Mouse (Mus musculus): ENCODE data around the gene Rbpj. TPM values are rescaled to one million over a fixed set of nuclear protein-coding genes. Genes with fewer than 3 reads are reported as not detected.

The Rbpj gene
- total and polyA plus RNA-seq, 2 experiments = 4.2 to 9.6 TPM

GRCm38 (mm10) chr5:53525305-53526069 is 59.5 kb downstream of the Rbpj start:
- no peaks in the 10 kb centered on the region for H3K36me3 ChIP-seq (ENCODE audit: control insufficient read depth, insufficient read depth, low read length)
- no peaks in the 10 kb centered on the region for H3K79me2 ChIP-seq (ENCODE audit: control insufficient read depth, insufficient read depth, low read length)
- no peak overlapping the region for H3K27ac ChIP-seq (replicated peaks; ENCODE audit: insufficient read depth, low read depth, low read length)
- no peak overlapping the region for H3K9ac ChIP-seq (ENCODE audit: low read depth, low read length)
- 64% methylated on average over 20 of the region's 20 CpGs for WGBS
- TF ChIP-seq CTCF (IDR thresholded peaks at IDR 0.05; ENCODE audit: low read depth, low read length) (no peak), POLR2A (IDR thresholded peaks at IDR 0.05; ENCODE audit: extremely low read depth, insufficient read depth, low read length) (no peak)
- no peak overlapping the region for H3K4me3 ChIP-seq (ENCODE audit: insufficient read depth, low read depth, low read length)
- no peaks in the 10 kb centered on the region for H3K4me1 ChIP-seq (ENCODE audit: control insufficient read depth, insufficient read depth, low read length)
- no peak for DNase-seq (ENCODE audit: extremely low read depth, low read depth, low spot score)
- H3K27me3 ChIP-seq (ENCODE audit: control insufficient read depth, insufficient read depth, low read length) = no peaks in the 10 kb centered on the region

GRCm38 (mm10) chr5:53526070-53526430 is 60.1 kb downstream of the Rbpj start:
- no peaks in the 10 kb centered on the region for H3K79me2 ChIP-seq (ENCODE audit: control insufficient read depth, insufficient read depth, low read length)
- DNase-seq (ENCODE audit: extremely low read depth, low read depth, low spot score) = no peak

GRCm38 (mm10) chr5:53529846-53530245 is 63.9 kb downstream of the Rbpj start:
- Histone ChIP-seq H3K4me1 (ENCODE audit: control insufficient read depth, insufficient read depth, low read length) (no peaks in the 10 kb centered on the region), H3K4me3 (ENCODE audit: insufficient read depth, low read depth, low read length) (no peak overlapping the region), H3K79me2 (ENCODE audit: control insufficient read depth, insufficient read depth, low read length) (no peaks in the 10 kb centered on the region), H3K27me3 (ENCODE audit: control insufficient read depth, insufficient read depth, low read length) (no peaks in the 10 kb centered on the region), H3K9ac (ENCODE audit: low read depth, low read length) (no peak overlapping the region), H3K27ac (replicated peaks; ENCODE audit: insufficient read depth, low read depth, low read length) (no peak overlapping the region), H3K36me3 (ENCODE audit: control insufficient read depth, insufficient read depth, low read length) (no peaks in the 10 kb centered on the region)
- TF ChIP-seq POLR2A (IDR thresholded peaks at IDR 0.05; ENCODE audit: extremely low read depth, insufficient read depth, low read length) (no peak), CTCF (IDR thresholded peaks at IDR 0.05; ENCODE audit: low read depth, low read length) (no peak)
- DNase-seq (ENCODE audit: extremely low read depth, low read depth, low spot score) = peak; percentile 23
- 88% methylated on average over 1 of the region's 1 CpGs for WGBS

More at GRCm38 (mm10) chr5:53526070-53526430, 60.1 kb downstream of the Rbpj start:
- 81% methylated on average over 1 of the region's 1 CpGs for WGBS
- no peaks in the 10 kb centered on the region for H3K27me3 ChIP-seq (ENCODE audit: control insufficient read depth, insufficient read depth, low read length)
- H3K4me1 ChIP-seq (ENCODE audit: control insufficient read depth, insufficient read depth, low read length) = no peaks in the 10 kb centered on the region
- no peak overlapping the region for H3K4me3 ChIP-seq (ENCODE audit: insufficient read depth, low read depth, low read length)
- no peak overlapping the region for H3K9ac ChIP-seq (ENCODE audit: low read depth, low read length)
- TF ChIP-seq CTCF (IDR thresholded peaks at IDR 0.05; ENCODE audit: low read depth, low read length) = no peak
- TF ChIP-seq POLR2A (IDR thresholded peaks at IDR 0.05; ENCODE audit: extremely low read depth, insufficient read depth, low read length) = no peak
- H3K27ac ChIP-seq (replicated peaks; ENCODE audit: insufficient read depth, low read depth, low read length) = no peak overlapping the region
- no peaks in the 10 kb centered on the region for H3K36me3 ChIP-seq (ENCODE audit: control insufficient read depth, insufficient read depth, low read length)

- no peaks in the 10 kb centered on the region for H3K4me1 ChIP-seq (ENCODE audit: control insufficient read depth, insufficient read depth, low read length)
- no peak overlapping the region for H3K4me3 ChIP-seq (ENCODE audit: insufficient read depth, low read depth, low read length)
- DNase-seq (ENCODE audit: extremely low read depth, low read depth, low spot score) = no peak
- H3K9ac ChIP-seq (ENCODE audit: low read depth, low read length) = no peak overlapping the region
- H3K27ac ChIP-seq (replicated peaks; ENCODE audit: insufficient read depth, low read depth, low read length) = no peak overlapping the region
- no peaks in the 10 kb centered on the region for H3K27me3 ChIP-seq (ENCODE audit: control insufficient read depth, insufficient read depth, low read length)
- WGBS = 84% methylated on average over 12 of the region's 12 CpGs
- H3K36me3 ChIP-seq (ENCODE audit: control insufficient read depth, insufficient read depth, low read length) = no peaks in the 10 kb centered on the region
- TF ChIP-seq POLR2A (IDR thresholded peaks at IDR 0.05; ENCODE audit: extremely low read depth, insufficient read depth, low read length) (no peak), CTCF (IDR thresholded peaks at IDR 0.05; ENCODE audit: low read depth, low read length) (no peak)
- no peaks in the 10 kb centered on the region for H3K79me2 ChIP-seq (ENCODE audit: control insufficient read depth, insufficient read depth, low read length)
Observed at GRCm38 (mm10) chr5:53535096-53535495, 69.1 kb downstream of the Rbpj start.

- H3K36me3 ChIP-seq (ENCODE audit: control insufficient read depth, insufficient read depth, low read length) = no peaks in the 10 kb centered on the region
- TF ChIP-seq POLR2A (IDR thresholded peaks at IDR 0.05; ENCODE audit: extremely low read depth, insufficient read depth, low read length) (no peak), CTCF (IDR thresholded peaks at IDR 0.05; ENCODE audit: low read depth, low read length) (no peak)
- no peak overlapping the region for H3K27ac ChIP-seq (replicated peaks; ENCODE audit: insufficient read depth, low read depth, low read length)
- no peaks in the 10 kb centered on the region for H3K4me1 ChIP-seq (ENCODE audit: control insufficient read depth, insufficient read depth, low read length)
- H3K9ac ChIP-seq (ENCODE audit: low read depth, low read length) = no peak overlapping the region
- no peaks in the 10 kb centered on the region for H3K27me3 ChIP-seq (ENCODE audit: control insufficient read depth, insufficient read depth, low read length)
- H3K79me2 ChIP-seq (ENCODE audit: control insufficient read depth, insufficient read depth, low read length) = no peaks in the 10 kb centered on the region
- no peak overlapping the region for H3K4me3 ChIP-seq (ENCODE audit: insufficient read depth, low read depth, low read length)
- WGBS = 74% methylated on average over 12 of the region's 12 CpGs
- no peak for DNase-seq (ENCODE audit: extremely low read depth, low read depth, low spot score)
Observed at GRCm38 (mm10) chr5:53536635-53537554, 70.9 kb downstream of the Rbpj start.

Data from liver, adult 2 months (tissue).